ENCODE assay signal across 13 mouse cellular contexts in the genomic region with DNA sequence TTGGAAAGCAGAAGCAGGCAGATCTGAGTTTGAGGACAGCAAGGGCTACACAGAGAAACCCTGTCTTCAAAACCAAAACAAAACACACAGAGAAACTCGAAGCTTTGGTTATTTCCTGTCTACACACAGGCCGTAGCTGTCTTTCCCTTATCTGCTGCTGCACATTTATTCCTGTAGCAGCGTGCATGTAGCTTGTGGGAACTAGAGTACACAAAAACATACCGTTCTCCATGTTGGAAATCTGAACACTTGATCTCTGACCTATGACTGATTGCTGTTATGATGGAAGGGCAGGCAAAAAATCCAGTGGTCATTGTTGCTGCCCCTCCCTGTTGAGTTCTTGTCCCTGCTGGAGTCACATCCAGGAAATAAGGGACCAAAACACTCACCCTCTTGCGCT. TPM values are rescaled to one million over a fixed set of nuclear protein-coding genes. Genes with fewer than 3 reads are reported as not detected.
A peak's percentile ranks its signal among the peaks of the same experiment; 100 is the strongest.
DNase-seq lines count a peak whose midpoint lies in the region; ATAC-seq and TF ChIP-seq lines count a peak whose summit lies in the region.
"Had no signal": no experiment of that assay in that cellular context is flagged by ENCODE, and none has a peak within 500 bp of the region (broad histone marks: within the 10 kb centered on the region; RNA-seq: fewer than 3 reads in every experiment).

No protein-coding gene starts in this region.

- H3K4me2 ChIP-seq in heart, embryonic 13.5 days = no peak overlapping the region
- H3K4me2 ChIP-seq in midbrain, embryonic 14.5 days (ENCODE audit: low read length) = no peak overlapping the region
- H3K4me2 ChIP-seq: embryonic facial prominence, embryonic 13.5 days; intestine, embryonic 15.5 days; midbrain, embryonic 12.5 days had no signal

- TF ChIP-seq POLR2A in thymus, adult 2 months (IDR thresholded peaks at IDR 0.05; ENCODE audit: control insufficient read depth, extremely low read depth, insufficient read depth, low read length, poor library complexity) = no peak

- DNase-seq in heart, postnatal 10 days = no peak
- DNase-seq in urinary bladder, postnatal 14 days (ENCODE audit: low spot score) = peak; percentile 9
- DNase-seq in urinary bladder, postnatal 36 days (ENCODE audit: low spot score in 2 of 2) = no peak
- DNase-seq in lung, postnatal 10 days = peak; percentile 40
- no peak for DNase-seq in thymus, adult 2 months
- no peak for DNase-seq in midbrain, embryonic 14.5 days
- no peak for DNase-seq in Muller cell, postnatal 12 days (ENCODE audit: inconsistent ontology term)
- DNase-seq: cerebellum, adult 9-11 months had no signal

- ATAC-seq in heart, embryonic 13.5 days (ENCODE audit: extremely low read depth, insufficient number of reproducible peaks, low FRiP score, low TSS enrichment) = no peak
- no peak for ATAC-seq in midbrain, embryonic 14.5 days (ENCODE audit: low FRiP score, low TSS enrichment)
- ATAC-seq: CD4-positive, CD25-positive, alpha-beta regulatory T cell, adult 4 months; intestine, embryonic 15.5 days had no signal

- H3K27me3 ChIP-seq in heart, embryonic 13.5 days (replicated peaks) = no peaks in the 10 kb centered on the region
- H3K27me3 ChIP-seq in thymus, adult 2 months (ENCODE audit: control insufficient read depth, insufficient read depth, low read length) = no peaks in the 10 kb centered on the region
- no peaks in the 10 kb centered on the region for H3K27me3 ChIP-seq in midbrain, embryonic 14.5 days (ENCODE audit: control insufficient read depth, insufficient read depth, low read length)
- H3K27me3 ChIP-seq: embryonic facial prominence, embryonic 13.5 days; intestine, embryonic 15.5 days; midbrain, embryonic 12.5 days had no signal

- 56% methylated on average over 5 of the region's 5 CpGs for WGBS in heart, embryonic 13.5 days
- 35% methylated on average over 5 of the region's 5 CpGs for WGBS in thymus, adult 2 months
- WGBS in midbrain, embryonic 14.5 days = 92% methylated on average over 5 of the region's 5 CpGs

- peaks cover 22% of the 10 kb centered on the region for H3K4me1 ChIP-seq in heart, embryonic 13.5 days
- peaks cover 5% of the 10 kb centered on the region for H3K4me1 ChIP-seq in thymus, adult 2 months (replicated peaks; ENCODE audit: control insufficient read depth, insufficient read depth, low read length)
- H3K4me1 ChIP-seq in midbrain, embryonic 14.5 days (ENCODE audit: control insufficient read depth, insufficient read depth, low read length) = peaks cover 4% of the 10 kb centered on the region; the same call in 1 of the 2 replicates
- H3K4me1 ChIP-seq: intestine, embryonic 15.5 days had no signal

- no peak overlapping the region for H3K4me3 ChIP-seq in heart, embryonic 13.5 days
- H3K4me3 ChIP-seq in thymus, adult 2 months (ENCODE audit: control insufficient read depth, insufficient read depth, low read length) = no peak overlapping the region
- H3K4me3 ChIP-seq in midbrain, embryonic 14.5 days (replicated peaks; ENCODE audit: low read depth, low read length) = no peak overlapping the region
- H3K4me3 ChIP-seq: embryonic facial prominence, embryonic 13.5 days; intestine, embryonic 15.5 days; midbrain, embryonic 12.5 days had no signal

- H3K9me3 ChIP-seq in heart, embryonic 13.5 days = no peaks in the 10 kb centered on the region
- H3K9me3 ChIP-seq in midbrain, embryonic 14.5 days (ENCODE audit: control insufficient read depth, low read length) = no peaks in the 10 kb centered on the region
- H3K9me3 ChIP-seq: embryonic facial prominence, embryonic 13.5 days; intestine, embryonic 15.5 days; midbrain, embryonic 12.5 days had no signal

- no peak overlapping the region for H3K9ac ChIP-seq in heart, embryonic 13.5 days
- no peak overlapping the region for H3K9ac ChIP-seq in midbrain, embryonic 14.5 days (replicated peaks; ENCODE audit: low read length)
- H3K9ac ChIP-seq: embryonic facial prominence, embryonic 13.5 days; intestine, embryonic 15.5 days; midbrain, embryonic 12.5 days had no signal

- H3K36me3 ChIP-seq in heart, embryonic 13.5 days = peaks cover 49% of the 10 kb centered on the region
- no peaks in the 10 kb centered on the region; the same call in 1 of the 2 replicates for H3K36me3 ChIP-seq in thymus, adult 2 months (ENCODE audit: control insufficient read depth, insufficient read depth, low read length)
- H3K36me3 ChIP-seq in midbrain, embryonic 14.5 days (ENCODE audit: control insufficient read depth, insufficient read depth, low read length) = no peaks in the 10 kb centered on the region; the same call in 1 of the 2 replicates
- H3K36me3 ChIP-seq: intestine, embryonic 15.5 days had no signal

- intact Hi-C loops in heart, postnatal 10 days (cut with DNase I) = no loop called here

- no peak for TF ChIP-seq CTCF in thymus, adult 2 months (IDR thresholded peaks at IDR 0.05; ENCODE audit: borderline replicate concordance, control insufficient read depth, extremely low read depth, insufficient read depth, low read length, poor library complexity)

- peak overlapping the region; percentile 59 for H3K27ac ChIP-seq in heart, embryonic 13.5 days (replicated peaks)
- H3K27ac ChIP-seq in thymus, adult 2 months (ENCODE audit: control insufficient read depth, insufficient read depth, low read length) = no peak overlapping the region; the same call in 1 of the 2 replicates
- no peak overlapping the region for H3K27ac ChIP-seq in midbrain, embryonic 14.5 days (replicated peaks; ENCODE audit: low read depth, low read length)
- H3K27ac ChIP-seq: embryonic facial prominence, embryonic 13.5 days; intestine, embryonic 15.5 days; midbrain, embryonic 12.5 days had no signal

RNA-seq across cellular contexts. Expression of gene Rcor1, which starts 54.9 kb away (rescaled TPM):
- polyA plus RNA-seq in heart, embryonic 13.5 days (2015; fragmentation: Nextera tagmentation; extraction: Ambion mirVana) = 5.4 and 6.7 TPM in 2 replicates
- 10 to 100 TPM; 25.3 to 27.9 TPM for total RNA-seq in heart, postnatal 10 days (2021)
- polyA plus RNA-seq in thymus, adult 2 months (2012; rRNA removed) = 21.9 and 24.4 TPM in 2 replicates
- 6.6 and 7.6 TPM in 2 replicates for polyA plus RNA-seq in midbrain, embryonic 14.5 days (2014; fragmentation: Nextera tagmentation; extraction: Ambion mirVana)

Comparison
In these comparisons a context has a peak if more than half of its experiments do, and no peak if none do; other contexts are left out.
1. DNase-seq: peak in urinary bladder, postnatal 14 days (single experiment) and lung, postnatal 10 days (single experiment); none in heart, postnatal 10 days (0 of 2), urinary bladder, postnatal 36 days (0 of 2), thymus, adult 2 months (single experiment), midbrain, embryonic 14.5 days (single experiment) and Muller cell, postnatal 12 days (single experiment).